Mouse (Mus musculus) kidney, adult 2 months (tissue): Measurements from ENCODE around the gene Cmss1.

Experiments used
- CTCF ChIP-seq: fragments of 200-500 bp; conservative IDR thresholded peaks from 2 replicates; pipeline ENCODE4 v1.5.1; 2011; ENCODE audit warnings: low read depth, mild to moderate bottlenecking, control low read depth, low read length, moderate library complexity, mixed read lengths; ENCODE audit not compliant: insufficient read depth, insufficient read length
- POLR2A ChIP-seq: fragments of 200-500 bp; IDR thresholded peaks from one replicate; pipeline ENCODE4 v1.6.1; 2011; ENCODE audit warnings: low read depth, low read length, control low read depth

DNA sequence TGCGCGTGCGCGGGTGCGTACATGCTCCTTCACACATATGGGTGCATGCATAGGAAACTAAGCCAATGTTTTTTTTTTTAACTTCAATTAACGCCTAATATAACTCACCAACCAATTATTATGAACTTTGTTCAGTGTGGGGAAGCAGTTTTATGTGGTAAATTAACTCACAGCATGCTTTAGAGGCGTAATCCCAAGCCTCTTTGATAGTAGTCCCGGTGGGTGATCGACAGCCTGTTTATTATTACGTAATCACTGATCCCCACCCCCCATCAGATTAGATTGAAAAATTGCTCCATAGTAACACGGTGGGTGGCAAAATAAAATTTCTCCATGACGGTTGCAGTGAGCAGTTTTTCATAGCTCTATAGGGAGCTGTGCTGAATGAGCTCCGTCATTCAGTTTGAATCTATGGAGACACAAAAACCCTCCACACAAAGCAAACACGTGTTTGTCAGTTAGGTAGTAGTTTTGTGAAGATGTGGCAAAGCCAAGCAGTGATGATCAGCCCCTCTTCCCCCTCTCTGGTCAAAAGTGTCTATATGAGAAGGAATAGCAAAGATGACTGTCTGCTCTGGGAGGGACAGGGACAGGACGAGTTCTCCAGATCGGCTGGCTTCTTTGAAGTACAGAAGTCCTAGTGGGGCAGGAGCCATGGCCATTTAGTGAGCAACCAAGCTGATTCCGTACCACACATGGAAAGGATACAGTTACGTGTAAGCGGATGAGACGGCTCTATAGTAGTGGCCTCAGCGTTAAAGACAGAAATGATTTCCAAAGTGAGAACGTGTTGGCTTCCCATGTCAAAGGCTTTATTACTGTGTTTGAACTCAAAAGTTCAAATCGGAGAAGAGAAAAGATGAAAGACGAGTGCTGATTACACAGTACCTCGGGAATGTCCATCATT is 303.6 kb downstream of the Cmss1 start:
- TF ChIP-seq CTCF (no peak), POLR2A (no peak)
